ENCODE assay signal across 22 mouse cellular contexts in genomic region chr5:97705270-97705669, GRCm38 (mm10).
DNase-seq lines count a peak whose midpoint lies in the region; ATAC-seq and TF ChIP-seq lines count a peak whose summit lies in the region.
"Had no signal": no experiment of that assay in that cellular context is flagged by ENCODE, and none has a peak within 500 bp of the region (broad histone marks: within the 10 kb centered on the region; RNA-seq: fewer than 3 reads in every experiment).

No protein-coding gene starts in this region.

- WGBS in kidney, embryonic 15.5 days = 37% methylated on average over 3 of the region's 3 CpGs
- 44% methylated on average over 3 of the region's 3 CpGs for WGBS in cerebellum, adult 2 months

- no peak for TF ChIP-seq CTCF in cerebellum, adult 2 months (IDR thresholded peaks at IDR 0.05; ENCODE audit: borderline replicate concordance, insufficient read depth, low read depth, low read length)

- H3K4me3 ChIP-seq in kidney, embryonic 15.5 days (replicated peaks) = no peak overlapping the region
- H3K4me3 ChIP-seq in cerebellum, adult 2 months (replicated peaks; ENCODE audit: insufficient read depth, low read depth, low read length) = no peak overlapping the region
- H3K4me3 ChIP-seq: embryonic facial prominence, embryonic 12.5 days; heart, adult 2 months; intestine, embryonic 15.5 days; liver, embryonic 13.5 days; midbrain, embryonic 12.5 days; neural tube, embryonic 15.5 days; stomach, embryonic 15.5 days had no signal

- H3K27me3 ChIP-seq in kidney, embryonic 15.5 days = no peaks in the 10 kb centered on the region
- H3K27me3 ChIP-seq in cerebellum, adult 2 months (ENCODE audit: control insufficient read depth, insufficient read depth, low read length) = no peaks in the 10 kb centered on the region
- H3K27me3 ChIP-seq: embryonic facial prominence, embryonic 12.5 days; intestine, embryonic 15.5 days; liver, embryonic 13.5 days; midbrain, embryonic 12.5 days; neural tube, embryonic 15.5 days; stomach, embryonic 15.5 days had no signal

- H3K27ac ChIP-seq in kidney, embryonic 15.5 days = no peak overlapping the region
- no peak overlapping the region for H3K27ac ChIP-seq in cerebellum, adult 2 months (ENCODE audit: insufficient read depth, low read length)
- H3K27ac ChIP-seq: embryonic facial prominence, embryonic 12.5 days; heart, adult 2 months; intestine, embryonic 15.5 days; liver, embryonic 13.5 days; midbrain, embryonic 12.5 days; neural tube, embryonic 15.5 days; stomach, embryonic 15.5 days had no signal

- no peaks in the 10 kb centered on the region for H3K9me3 ChIP-seq in kidney, embryonic 15.5 days (replicated peaks)
- H3K9me3 ChIP-seq: embryonic facial prominence, embryonic 12.5 days; intestine, embryonic 15.5 days; liver, embryonic 13.5 days; midbrain, embryonic 12.5 days; neural tube, embryonic 15.5 days; stomach, embryonic 15.5 days had no signal

- TF ChIP-seq POLR2A in cerebellum, adult 2 months (IDR thresholded peaks at IDR 0.05; ENCODE audit: borderline replicate concordance, insufficient read depth, low read length) = no peak

- no peak overlapping the region for H3K4me2 ChIP-seq in kidney, embryonic 15.5 days
- H3K4me2 ChIP-seq: embryonic facial prominence, embryonic 12.5 days; intestine, embryonic 15.5 days; liver, embryonic 13.5 days; midbrain, embryonic 12.5 days; neural tube, embryonic 15.5 days; stomach, embryonic 15.5 days had no signal

- no peaks in the 10 kb centered on the region for H3K36me3 ChIP-seq in kidney, embryonic 15.5 days
- H3K36me3 ChIP-seq: embryonic facial prominence, embryonic 12.5 days; intestine, embryonic 15.5 days; liver, embryonic 13.5 days; midbrain, embryonic 12.5 days; neural tube, embryonic 15.5 days; stomach, embryonic 15.5 days had no signal

- no peaks in the 10 kb centered on the region for H3K4me1 ChIP-seq in kidney, embryonic 15.5 days
- H3K4me1 ChIP-seq in cerebellum, adult 2 months (ENCODE audit: control insufficient read depth, insufficient read depth, low read length) = no peaks in the 10 kb centered on the region
- H3K4me1 ChIP-seq: embryonic facial prominence, embryonic 12.5 days; intestine, embryonic 15.5 days; liver, embryonic 13.5 days; midbrain, embryonic 12.5 days; neural tube, embryonic 15.5 days; stomach, embryonic 15.5 days had no signal

- no peak overlapping the region for H3K9ac ChIP-seq in kidney, embryonic 15.5 days
- H3K9ac ChIP-seq: embryonic facial prominence, embryonic 12.5 days; intestine, embryonic 15.5 days; liver, embryonic 13.5 days; midbrain, embryonic 12.5 days; neural tube, embryonic 15.5 days; stomach, embryonic 15.5 days had no signal

- 0 out of 2 replicates have a peak, but pooled peaks have one; percentile 66 for ATAC-seq in kidney, embryonic 15.5 days (replicated peaks; ENCODE audit: low FRiP score)
- ATAC-seq: hindbrain, embryonic 16.5 days; intestine, embryonic 15.5 days had no signal

- DNase-seq in kidney, adult 18-20 months = no peak
- peak; percentile 45 for DNase-seq in brain, adult 2 months (ENCODE audit: low read depth, low spot score)
- DNase-seq in cerebellum, adult 2 months = peak; percentile 20 to 49
- peak; percentile 13 to 43 for DNase-seq in cerebellum, postnatal 25 days
- DNase-seq in T-cell, adult 2 months (ENCODE audit: low spot score) = no peak
- no peak for DNase-seq in left cerebral cortex, adult 11 months (ENCODE audit: low spot score)
- no peak for DNase-seq in adrenal gland, postnatal 25 days
- DNase-seq: gastrocnemius, postnatal 36 days; heart, adult 2 months; heart, postnatal 4 days; kidney, adult 9 months; liver, embryonic 13.5 days; lung, adult 2 months; lung, postnatal 14 days; right cerebral cortex, adult 18-20 months had no signal

Comparison
In these comparisons a context has a peak if more than half of its experiments do, and no peak if none do; other contexts are left out.
1. DNase-seq: peak in brain, adult 2 months (single experiment), cerebellum, adult 2 months (2 of 2) and cerebellum, postnatal 25 days (2 of 2); none in kidney, adult 18-20 months (single experiment), T-cell, adult 2 months (single experiment), left cerebral cortex, adult 11 months (single experiment) and adrenal gland, postnatal 25 days (single experiment).